Mouse (Mus musculus) olfactory bulb, adult 2 months (tissue): ENCODE data around the gene Gpc4.

Source experiments
- CTCF ChIP-seq: fragments of 200-500 bp; IDR thresholded peaks from 2 replicates; pipeline ENCODE4 v1.5.1; 2012; ENCODE audit warnings: low read depth, mild to moderate bottlenecking, low read length, moderate library complexity; ENCODE audit not compliant: insufficient read depth
- POLR2A ChIP-seq: fragments of 200-500 bp; IDR thresholded peaks from 2 replicates; pipeline ENCODE4 v1.6.1; 2012; ENCODE audit warnings: mild to moderate bottlenecking, low read depth, low read length, moderate library complexity; ENCODE audit not compliant: insufficient read depth

- no peak for TF ChIP-seq POLR2A
- no peak for TF ChIP-seq CTCF
These were observed 24.7 kb downstream of the Gpc4 start for GRCm38 (mm10) chrX:52140316-52140715.
